Mouse (Mus musculus) cerebellum, adult 8-10 months (tissue): ENCODE data around the gene Lrrn4.

Source experiments
- DNase-seq: peaks from one replicate; pipeline ENCODE4 v3.0.0; 2022

Gene Lrrn4

DNA sequence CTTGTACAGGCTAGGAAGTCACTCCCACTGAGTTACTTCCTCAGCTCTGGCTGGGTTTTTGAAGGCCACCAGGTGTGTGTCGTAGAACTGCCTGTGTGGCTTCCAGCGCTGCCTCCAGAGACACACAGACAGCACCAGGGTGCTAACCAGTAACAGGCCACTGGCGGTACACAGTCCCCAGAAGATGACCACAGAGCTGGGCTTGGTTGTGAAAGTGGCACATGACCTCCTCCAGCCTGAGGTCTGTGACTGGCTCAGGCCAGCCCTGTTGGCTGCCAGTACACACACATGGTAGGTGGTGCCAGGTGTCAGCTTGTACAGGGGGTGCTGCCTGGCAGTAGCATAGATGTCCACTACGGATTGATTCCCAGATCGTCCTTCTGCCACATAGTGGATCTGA is 11.0 kb downstream of the Lrrn4 start:
- no peak for DNase-seq

DNA sequence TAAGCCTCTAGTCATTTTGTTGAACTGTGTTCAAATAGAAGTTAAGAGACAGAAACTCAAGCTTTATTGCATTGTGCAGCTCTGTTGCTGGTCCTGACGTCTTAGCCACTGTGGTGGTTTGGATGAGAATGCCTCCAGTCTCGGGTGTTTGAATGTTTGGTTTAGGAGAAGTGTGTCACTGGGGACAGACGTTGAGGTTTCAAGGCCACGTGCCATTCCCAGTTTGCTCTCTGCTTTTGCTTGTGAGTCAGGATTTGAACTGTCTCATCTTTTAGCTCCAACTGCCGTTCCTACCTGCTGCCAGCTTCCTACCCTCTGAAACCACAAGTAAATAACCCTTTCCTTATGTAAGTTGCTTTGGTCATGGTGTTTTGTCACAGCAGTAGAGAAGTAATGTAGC is 13.2 kb downstream of the Lrrn4 start:
- no peak for DNase-seq

DNA sequence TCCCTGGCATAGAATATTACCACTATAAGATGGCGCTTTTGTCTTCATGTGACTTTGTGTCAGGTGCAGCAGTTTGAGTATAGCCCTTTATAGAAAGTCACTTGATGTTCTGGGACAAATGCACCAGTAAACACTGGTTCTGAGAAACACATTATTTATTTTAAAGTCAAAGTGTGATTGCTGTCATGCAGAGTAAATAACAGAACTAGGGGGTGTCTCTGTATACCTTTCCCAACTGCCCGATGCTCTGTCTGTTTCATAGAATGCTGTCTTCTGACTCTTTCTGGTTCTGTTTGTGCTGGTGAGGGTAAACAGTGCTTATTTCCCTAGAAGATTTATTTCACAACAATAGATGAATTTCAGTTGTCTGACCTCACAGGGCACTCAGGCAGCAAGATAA is 17.4 kb downstream of the Lrrn4 start:
- no peak for DNase-seq

DNA sequence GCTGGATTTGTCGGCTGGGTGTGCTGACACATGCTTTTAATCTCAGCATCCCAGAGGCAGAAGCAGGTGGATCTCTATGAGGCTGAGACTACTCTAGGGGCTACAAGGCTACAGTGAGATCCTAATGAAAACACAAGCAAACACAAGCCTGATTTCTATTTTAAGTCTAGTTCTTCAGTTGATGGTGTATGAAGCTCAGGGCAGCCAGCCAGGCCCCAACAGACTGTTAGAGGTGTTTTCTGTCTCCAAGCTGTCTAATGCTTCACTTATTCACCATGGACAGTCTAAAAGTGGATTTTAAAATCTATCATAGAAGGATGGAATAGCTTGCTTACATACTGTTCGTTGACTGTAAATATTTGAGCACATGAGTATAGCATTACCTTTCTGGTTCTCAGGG is 19.2 kb downstream of the Lrrn4 start:
- DNase-seq: no peak

DNA sequence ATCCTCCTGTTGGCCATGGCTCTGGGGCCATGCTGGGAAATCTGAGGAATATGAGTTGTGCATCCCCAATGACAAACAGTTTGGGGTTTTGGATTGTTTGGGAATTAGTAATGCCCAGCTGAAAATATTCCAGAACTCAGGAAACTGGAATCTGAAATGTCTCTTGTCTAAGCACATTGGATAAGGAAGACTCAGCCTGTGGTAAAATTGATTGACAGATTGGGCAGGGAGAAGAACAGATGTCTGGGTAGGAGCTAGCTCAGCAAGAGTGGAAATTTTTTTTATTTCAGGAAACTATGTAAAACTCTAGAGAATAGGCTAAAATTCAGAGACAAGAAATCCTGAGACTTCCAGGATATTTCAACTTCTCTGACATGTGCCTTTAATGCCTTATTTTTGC is 20.3 kb downstream of the Lrrn4 start:
- no peak for DNase-seq

DNA sequence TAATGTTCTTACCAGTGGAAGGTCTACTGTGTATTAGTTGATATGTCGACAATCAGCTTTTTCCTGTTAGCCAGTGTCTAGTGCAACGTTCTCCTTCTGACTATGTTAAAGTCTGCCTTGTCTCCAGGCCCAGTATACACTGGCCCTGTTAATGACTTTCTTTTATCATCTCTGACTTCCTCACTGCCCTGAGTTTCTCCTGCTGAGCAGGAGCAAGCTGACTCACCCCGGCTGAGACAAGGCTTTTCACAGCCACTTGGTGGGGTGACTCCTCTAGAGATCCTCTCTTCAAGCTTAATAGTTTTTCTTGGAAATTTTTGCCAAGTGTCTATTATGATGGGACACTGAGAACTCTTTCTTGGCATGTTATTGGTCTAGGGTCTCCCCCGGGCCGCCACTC is 24.4 kb downstream of the Lrrn4 start:
- no peak for DNase-seq

DNA sequence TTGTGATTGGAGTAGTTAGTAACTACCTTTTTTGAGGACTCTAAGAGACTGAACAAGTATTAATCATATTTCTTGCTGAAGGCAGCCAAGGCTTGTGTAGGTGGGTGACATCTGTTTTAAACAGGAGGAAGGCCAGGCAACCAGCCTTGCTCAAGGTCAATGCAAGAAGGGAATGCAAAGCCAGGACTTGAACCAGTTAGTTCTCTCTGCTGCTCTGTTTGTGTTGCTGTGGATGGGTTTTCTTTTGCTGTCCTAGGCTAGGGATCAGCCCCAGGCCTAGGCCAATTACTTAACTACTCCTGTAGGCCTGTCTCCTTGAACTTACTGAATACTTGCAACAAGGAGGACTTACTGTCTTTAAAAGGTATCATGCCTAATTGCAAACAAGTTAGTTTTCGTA is 27.6 kb downstream of the Lrrn4 start:
- no peak for DNase-seq

DNA sequence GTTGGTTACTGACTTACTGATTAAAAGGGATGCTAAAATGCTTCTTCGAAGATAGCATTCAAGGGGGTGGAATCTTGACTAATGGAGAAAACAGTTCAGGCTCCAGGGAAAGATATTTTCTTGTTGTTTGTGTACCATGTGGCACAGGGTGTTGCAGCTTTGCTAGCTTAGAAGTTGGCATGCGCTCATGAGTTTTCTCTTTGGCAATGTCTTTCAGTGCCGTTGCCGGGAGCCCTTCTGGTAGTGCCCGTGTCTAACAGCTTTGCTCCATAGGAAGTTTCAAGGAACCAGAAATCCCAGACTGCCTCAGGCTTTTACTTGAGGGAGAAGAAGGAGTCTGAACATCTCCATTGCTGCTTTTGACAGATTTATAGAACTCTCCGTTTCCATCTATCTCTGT is 31.6 kb downstream of the Lrrn4 start:
- no peak for DNase-seq

DNA sequence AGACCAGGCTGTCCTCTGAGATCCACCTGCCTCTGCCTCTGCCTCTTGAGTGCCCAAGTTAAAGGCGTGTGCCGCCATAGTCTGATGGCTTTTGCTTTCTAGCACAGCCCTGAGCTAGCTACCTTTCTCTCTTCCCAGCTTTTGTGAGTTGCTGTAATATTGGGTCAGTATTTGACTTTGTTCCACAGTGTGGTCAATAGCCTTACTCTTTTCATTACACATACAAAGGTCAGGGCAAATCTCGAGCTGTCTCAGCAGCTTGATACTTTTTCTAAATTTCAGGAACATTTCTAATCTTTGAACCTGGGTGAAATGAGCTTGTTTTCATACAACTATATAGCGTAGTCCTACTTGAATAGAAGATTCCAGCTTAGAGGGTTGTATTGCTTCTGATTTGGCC is 32.3 kb downstream of the Lrrn4 start:
- no peak for DNase-seq

DNA sequence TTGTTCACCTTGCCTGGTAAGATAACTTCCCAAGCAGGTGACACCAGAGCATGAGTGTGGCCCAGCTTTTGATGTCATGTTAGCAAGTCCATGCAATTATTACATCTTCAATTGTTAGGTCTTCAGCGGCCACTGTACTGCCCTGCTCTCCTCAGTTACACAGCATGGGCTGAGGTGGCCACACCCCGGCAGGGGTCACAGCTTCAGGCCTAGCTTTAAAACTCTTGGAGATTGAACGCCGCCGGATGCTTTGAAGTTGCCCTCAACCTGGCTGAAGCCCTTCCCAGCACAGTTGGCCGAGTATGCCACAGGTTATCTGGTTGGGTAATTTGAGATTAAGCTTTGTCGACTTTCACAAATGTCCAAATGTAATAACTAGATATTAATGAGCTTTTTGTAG is 33.1 kb downstream of the Lrrn4 start:
- peak; percentile 10 for DNase-seq

DNA sequence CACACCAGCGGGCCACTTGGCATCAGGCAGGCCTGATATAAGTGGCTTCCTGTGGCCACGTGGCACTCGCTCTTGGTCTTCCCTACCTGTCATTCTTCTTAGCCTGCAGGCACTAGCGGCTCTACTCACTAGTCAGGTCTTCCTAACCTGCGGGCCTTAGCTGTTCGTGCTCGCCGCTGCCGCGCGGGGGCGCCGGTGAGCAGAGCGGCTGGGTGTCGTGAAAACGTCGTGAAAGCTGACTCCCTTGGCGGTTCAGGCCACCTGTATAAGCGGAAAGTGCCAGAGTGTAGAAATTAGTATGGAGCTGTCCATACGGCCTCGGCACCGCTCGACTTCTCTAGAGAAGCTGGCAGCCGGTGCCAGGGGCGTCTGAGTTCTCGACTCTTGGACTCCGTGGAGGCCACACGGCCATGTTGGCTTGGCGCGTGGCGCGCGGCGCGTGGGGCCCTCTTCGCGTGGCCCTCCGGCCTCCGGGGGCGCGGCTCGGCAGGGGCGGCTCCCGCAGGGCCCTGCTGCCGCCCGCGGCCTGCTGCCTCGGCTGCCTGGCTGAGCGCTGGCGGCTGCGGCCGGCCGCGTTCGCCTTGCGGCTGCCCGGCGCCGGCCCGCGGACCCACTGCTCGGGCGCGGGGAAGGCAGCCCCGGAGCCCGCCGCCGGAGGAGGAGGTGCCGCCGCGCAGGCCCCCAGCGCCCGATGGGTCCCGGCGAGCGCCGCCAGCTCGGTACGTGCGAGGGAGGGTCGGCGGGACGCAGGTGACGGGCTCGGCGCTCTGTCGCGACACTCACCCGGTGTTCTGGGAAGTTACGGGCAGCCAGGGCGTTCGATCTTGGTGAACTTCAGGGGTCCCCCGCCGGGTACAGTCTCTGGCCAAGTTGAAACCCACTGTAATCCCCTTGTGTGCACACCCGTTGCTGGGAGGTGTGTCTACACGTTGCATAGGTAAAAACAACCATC is 34.0 kb downstream of the Lrrn4 start, which contains the start of gene Crls1:
Gene Crls1 (plus strand): TSS at position 260 of the 952 bp plus-strand sequence.
- peak; percentile 99 for DNase-seq

DNA sequence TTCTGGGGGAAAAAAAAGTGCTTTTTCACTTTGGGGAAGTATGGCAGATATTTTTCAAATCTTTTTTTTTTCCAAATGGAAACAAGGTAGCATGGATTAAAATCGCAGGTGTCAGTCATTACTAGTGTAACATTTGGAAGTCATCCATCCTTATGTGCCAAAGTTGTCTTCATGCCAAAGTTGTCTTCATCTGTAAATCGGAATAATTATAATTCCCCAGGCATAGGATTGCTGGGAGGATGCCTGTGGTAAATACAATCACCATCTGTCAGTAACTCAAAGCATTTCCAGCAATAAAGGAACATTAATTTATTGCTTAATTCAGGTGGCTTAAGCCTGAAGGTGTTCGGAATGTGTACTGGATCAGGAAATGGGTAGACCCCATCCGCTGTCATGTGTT is 39.6 kb downstream of the Lrrn4 start:
- no peak for DNase-seq
